Mouse (Mus musculus): ENCODE measurements around the gene Haspin.
"Not testable (repeated sequence)": the region's sequence is repeated elsewhere in the genome, so short reads cannot be mapped to it uniquely, and the experiment has no call there.

Gene Haspin

DNA sequence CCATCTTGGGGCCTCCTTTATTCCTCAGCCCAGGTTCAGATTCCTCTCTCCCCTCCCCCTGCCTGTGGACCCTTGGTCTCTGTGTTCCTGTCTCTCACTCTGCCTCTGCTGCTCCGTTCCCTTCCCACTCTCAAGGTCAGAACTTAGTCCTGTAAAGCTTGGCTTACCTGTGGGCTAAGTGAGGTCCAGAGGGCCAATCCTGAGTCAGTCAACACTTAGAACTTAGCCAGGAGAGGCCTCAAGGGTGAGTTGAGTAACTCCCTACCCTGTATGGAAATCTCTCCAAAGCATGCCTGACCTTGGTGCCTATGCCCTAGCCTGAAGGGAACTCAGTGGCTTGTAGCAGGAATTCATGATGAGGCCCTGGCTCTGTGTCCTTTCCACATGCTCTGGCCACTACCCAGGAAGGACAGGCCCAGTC is 6.2 kb upstream of the Haspin start:
- no peak for DNase-seq (ENCODE audit: low spot score)

DNA sequence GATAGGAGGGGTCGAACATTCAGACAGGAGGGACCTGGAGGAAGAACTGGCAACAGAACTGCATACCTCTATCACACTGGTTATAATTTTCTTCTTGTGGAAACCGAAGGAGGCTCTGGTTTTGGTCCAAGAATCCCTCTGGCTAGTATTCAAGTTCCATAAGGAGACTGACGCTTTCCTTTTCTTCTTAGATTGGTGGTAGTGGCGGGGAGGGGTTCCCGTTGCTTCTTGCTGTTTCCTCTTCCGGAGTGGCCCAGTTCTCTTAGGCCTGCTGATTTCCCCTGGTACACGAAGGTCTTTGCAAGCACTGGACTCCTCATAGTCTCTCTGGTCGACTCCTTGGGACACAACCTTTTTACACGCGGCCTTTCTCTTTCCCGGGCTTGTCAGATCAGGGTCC is 978 bp downstream of the Haspin start:
- DNase-seq (ENCODE audit: low spot score): no peak

DNA sequence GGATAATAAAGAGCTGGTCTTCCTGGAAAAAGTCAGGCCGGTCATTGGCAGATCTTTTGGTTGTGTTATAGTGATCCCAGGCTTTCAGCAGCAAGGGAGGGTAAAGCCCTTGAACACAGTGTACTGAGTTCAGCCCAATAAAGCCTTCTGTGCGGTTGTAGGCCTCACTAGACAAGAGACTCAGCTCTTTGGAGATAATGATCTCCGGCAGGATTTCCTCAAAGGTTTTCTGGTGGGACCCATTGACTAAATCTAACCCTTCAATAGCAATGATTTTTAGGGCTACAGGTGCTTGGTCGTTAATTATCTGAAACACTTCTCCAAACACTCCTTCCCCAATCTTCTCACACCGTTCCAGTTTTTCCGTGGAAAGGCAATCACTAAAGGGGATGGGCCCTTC is 1.5 kb downstream of the Haspin start:
- no peak for DNase-seq (ENCODE audit: low spot score)

DNA sequence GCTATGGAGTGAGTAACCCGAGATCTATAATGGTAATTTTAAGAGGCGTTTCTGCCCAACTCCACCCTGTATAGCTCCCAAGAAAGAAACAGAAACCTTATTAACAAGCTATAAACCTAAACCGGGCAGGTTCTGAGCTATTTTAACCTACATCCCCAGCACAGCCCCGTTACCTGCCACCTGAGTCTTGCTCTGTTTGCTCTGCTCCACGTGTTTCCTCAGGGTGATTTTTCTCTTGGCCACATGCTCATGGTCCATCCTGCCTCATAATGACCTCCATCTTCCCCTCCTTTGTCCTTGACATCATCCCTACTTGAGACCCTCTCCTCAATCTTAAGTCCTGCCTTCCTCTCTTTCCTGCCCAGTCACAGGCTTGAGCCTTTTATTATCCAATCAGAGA is 3.9 kb downstream of the Haspin start:
- DNase-seq (ENCODE audit: low spot score): no peak

DNA sequence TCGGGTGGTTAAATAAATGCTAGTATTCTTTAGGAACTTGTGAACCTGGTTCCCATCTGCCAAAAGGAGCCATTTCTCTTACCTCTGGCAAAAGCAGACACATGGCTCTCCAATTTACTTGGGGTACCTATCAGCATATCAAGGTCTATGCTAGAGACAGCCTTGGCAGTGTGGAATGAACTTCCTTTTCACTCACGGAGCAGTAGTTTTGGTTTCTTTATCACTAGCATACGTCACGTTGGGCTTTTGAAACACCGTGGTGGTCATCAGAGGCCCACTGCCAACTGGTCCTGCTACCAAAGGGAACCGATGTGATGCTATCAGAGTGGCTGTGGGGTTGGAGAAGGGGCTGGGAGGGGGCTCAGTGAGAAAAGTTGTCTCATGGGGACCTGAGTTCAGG is 5.1 kb downstream of the Haspin start:
- no peak for DNase-seq (ENCODE audit: low spot score)

DNA sequence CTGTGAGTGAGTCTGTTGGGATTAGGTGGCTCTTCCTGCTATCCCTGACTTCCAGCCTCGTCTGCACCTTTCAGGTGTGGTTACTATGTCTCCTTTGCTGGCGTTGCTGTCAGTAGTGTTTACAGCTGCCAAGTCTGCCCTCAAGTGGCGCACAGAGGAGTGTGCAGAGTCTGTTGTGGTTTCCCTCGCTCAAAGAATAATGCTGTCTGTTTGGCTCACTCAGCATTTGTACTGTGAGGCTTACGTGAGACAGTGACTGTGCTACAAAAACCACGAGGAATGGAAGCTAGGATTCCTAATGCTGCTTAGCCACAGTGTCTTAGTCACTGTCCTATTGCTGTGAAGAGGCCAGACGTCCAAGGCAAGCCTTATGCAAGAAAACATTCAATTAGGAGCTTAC is 7.1 kb downstream of the Haspin start:
- no peak for DNase-seq (ENCODE audit: low spot score)

DNA sequence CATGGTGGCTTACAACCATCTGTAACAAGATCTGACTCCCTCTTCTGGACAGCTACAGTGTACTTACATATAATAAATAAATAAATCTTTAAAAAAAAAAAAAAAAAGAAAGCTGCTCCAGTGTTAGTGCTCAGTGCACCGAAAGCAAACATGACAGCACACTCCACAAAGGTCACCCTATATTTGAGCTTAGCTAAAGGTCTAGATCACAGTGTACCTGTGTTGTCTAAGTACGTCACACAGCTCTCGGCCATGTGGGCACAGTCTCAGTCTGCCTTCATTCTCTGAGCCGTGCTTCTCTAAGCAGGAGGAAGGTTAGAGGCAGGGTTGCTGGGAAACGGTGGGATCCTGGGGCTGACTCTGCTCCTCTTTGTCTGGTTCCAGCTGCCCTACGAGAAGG is 11.6 kb downstream of the Haspin start:
- DNase-seq (ENCODE audit: low spot score): no peak

DNA sequence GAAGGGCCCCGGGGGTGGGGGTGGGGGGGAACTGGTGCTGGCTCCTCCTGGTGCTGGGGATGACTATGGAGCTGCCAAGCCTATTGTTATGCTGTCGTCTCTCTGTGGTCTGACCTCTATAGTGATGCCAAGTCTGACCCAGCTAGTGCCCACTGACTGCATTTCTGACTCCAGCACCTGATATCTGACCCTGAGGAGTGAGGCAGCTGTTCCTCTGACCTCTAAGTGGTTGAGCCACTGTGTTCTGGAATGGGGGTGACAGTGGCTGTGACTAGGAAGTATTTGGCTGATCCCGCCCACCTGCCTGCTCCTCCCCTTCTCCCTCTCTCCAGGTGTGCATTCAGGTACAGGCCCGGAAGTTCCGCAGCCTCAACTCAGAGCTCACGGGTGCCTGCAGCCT is 26.7 kb downstream of the Haspin start:
- no peak for DNase-seq (ENCODE audit: low spot score)

DNA sequence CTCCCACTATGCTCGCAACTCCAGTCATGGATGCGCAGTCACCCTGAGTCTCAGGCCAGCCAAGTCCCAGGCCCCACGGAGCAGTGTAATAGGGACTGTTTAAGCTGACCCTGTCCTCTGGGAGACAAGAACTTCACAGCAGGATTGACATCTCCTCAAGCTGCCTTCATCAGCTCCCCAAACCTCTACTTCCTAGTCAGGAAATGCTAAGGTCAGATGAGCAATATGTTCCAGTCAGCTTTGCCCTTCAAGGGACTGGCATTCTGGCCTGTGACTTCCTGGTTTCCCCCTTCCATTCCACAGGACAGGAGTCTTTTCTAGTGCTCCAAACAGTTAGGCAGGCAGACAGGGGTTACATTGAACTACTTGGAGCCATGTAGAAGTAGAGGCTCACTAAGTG is 28.2 kb downstream of the Haspin start:
- DNase-seq (ENCODE audit: low spot score): no peak

DNA sequence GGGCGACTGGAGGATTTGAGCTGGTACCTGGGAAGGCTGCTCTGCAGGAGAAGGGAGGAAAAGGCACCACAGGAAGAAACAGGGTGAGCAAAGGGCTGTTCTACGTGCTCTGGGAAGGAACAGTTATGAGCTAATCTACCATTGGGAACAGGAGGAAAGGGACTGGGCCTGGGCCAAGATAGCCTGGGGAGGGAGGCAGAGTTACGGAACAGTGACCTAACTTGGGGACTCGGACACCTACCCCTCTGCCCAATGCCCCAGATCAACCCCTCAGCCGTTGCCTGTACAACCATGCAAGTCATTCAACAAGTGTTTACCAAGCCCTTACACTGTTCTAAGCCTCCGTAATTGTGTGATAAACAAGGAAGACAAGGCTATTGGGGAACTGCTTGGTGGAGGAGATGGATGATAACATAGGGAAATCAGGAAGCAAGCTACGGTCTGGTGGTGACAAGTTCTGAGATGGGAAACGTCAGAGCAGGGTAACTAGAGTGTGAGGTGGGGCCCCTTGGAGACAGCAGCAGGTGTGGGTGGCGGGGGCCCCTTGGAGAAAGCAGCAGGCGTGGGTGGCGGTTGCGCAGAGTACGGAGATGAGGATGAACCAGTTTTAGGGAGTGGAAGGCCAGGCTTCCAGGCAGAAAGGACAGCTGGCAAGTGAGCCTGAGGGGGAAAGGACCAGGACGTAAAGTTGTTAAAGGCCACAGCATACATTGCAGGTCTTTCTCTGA is 29.0 kb downstream of the Haspin start:
- no peak for DNase-seq (ENCODE audit: low spot score)

DNA sequence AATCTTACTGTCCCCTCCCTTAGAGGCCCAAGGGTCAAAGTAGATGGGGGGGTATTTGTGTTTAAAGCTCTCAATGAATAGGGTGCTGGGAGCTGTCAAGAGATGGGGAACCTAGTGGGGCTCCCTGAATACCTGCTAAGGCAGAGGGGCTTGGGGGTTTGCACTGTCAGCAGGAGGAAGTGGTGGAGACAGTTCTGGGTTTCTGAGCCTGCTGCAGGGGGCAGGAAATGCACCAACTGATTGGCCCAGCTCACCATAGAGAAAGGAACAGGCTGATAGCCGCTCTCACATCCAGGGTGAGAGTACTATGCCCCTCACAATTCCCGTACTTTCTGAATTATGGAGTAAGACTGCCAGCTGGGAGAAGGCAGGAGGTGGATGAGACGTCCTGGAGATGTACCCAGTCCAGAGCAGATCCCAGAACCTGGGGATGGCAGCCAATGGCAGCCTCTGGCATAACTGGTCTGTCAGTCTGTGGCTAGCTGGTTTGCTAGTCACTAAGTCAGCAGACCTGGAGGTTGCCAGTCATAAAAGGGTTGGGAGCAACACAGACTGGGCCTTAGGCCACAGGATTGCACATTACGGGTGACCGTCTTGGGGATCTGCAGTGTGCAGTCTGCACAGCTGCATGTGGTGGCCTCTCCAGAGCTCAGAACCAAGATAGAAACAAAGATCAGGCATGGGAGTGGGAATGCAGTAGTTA is 29.7 kb downstream of the Haspin start:
- DNase-seq (ENCODE audit: low spot score): no peak

DNA sequence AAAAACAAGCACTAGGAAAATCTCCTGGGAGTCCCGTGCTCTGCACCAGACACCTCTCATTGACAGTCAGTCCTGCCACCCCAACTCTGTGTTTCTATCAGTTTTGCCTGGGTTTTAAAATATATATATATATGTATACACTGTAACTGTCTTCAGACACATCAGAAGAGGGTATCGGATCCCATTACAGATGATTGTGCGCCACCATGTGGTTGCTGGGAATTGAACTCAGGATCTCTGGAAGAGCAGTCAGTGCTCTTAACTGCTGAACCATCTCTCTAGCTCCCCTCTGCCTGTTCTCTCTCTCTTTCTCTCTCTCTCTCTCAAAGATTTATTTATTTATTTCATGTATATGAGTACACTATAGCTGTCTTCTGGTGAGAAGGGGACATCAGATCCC is 30.7 kb downstream of the Haspin start:
- not testable (repeated sequence) for DNase-seq (ENCODE audit: low spot score)

DNA sequence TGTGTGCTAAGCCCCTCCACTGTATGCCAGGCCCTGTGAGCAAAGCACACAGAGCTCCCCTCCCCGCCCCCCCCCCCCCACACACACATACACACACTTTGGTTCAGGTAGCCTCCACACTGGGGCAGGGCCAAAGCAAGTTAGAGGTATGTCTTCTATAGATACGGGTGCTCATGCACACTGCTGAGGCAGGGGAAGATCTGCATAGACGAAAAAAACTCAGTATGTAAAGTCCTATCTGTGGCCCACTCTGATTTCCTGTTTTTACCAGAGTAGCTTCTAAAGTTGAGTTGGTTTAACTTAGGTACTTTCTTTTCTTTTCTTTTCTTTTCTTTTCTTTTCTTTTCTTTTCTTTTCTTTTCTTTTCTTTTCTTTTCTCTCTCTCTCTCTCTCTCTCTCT is 32.8 kb downstream of the Haspin start:
- no peak for DNase-seq (ENCODE audit: low spot score)

DNA sequence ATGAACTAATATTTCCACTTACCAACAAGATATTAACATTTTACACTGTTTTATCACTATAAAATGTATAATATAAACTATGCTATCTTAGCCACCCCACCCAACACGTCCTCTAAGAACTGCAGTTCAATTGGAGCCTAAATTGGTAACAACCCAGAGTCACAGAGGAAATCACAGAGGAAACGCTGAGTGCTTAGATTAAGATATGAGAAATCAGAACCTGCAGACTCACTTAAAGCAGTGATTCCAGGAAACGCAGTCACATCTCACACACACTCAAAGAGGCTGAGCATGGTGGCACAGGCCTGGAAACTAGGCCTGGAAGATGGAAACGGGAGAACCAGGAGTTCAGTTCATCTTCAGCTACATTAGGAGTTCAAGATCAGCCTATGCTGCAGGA is 36.8 kb downstream of the Haspin start:
- DNase-seq (ENCODE audit: low spot score): no peak

DNA sequence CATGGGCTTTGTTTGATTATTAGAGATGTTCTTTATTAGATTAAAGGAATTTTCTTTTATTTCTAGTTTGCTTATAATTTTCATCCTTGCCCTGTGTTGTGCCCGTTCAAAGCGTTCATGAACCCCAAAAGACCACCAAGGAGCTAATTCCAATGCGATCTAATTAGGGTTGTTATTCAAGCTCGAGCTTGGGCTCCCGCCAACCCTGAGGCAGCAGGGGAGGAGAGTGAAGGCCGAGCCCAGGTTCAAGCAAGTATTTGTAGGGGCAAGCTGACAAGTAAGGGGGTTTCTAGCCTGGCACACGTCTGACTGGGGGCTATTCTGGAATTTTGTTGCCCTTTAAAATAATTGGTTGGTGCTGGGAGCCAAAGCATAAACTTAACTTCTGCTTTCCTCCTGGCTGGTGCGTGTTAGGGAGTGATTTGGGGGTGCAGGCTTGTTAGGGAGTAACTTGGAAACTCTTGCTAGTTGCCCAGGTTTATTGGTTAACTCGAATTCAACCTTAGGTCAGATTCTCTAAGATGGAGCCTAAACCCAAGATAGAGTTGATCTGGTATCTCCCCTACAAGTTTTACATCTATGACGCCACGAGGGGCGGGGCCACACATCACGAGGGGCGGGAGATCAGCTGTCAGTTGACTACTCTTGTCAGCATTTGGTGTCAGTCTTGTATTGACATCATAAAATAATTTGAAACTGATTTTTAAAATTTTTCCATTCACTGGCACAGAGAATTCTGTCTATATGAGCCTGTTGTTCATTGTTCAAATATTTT is 37.9 kb downstream of the Haspin start:
- DNase-seq (ENCODE audit: low spot score): no peak

DNA sequence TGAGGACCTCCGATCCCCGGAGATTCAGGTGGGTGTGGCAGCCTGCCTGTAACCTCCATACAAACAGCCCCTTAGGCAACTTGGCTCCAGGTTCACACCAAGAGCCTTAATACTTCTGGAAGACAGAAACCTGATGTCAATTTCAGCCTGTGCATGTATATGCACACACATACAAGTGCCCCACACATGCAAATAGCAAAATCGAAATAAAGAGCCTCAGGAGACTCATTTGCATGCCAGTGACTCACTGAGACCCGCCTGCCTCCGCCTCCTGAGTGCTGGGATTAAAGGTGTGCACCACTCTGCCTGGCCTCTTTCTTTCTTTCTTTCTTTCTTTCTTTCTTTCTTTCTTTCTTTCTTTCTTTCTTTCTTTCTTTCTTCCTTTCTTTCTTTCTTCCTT is 39.2 kb downstream of the Haspin start:
- DNase-seq (ENCODE audit: low spot score): no peak

DNA sequence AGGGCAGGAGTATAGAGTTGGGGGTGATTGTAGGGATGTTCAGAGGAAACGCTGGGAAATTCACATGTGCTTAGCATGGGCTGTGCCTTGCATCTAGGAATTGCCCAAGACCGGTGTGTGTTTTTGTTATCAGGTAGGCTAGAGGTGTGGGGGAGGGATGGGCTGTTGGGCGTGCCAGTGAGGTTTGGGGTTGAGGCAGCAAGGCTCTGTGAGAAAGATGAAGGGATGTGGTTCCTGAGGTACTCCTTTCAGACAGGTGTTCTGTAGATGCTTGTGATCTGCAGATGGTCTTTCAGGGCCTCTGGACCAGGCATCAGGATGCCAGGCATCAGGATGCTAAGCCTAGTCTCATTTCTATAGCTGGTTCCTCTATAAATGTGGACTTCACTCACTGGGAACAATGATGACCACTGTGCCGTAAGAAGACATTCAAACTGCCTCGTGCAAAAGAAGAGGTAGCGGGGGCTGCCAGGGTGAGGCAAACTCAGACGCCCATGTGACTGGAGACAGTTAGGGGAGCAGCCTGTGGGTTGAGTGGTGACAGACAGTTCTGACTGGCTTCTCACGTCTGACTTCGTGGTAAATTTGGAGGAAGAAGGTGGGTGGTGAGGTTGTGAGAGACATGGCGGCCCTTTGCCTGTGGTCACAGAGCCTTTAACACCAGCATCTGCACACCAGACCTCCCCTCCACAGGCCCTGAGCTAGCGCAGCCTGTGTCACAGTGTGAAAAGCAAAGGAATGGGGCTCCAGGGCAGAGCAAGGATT is 43.7 kb downstream of the Haspin start:
- DNase-seq (ENCODE audit: low spot score): no peak

DNA sequence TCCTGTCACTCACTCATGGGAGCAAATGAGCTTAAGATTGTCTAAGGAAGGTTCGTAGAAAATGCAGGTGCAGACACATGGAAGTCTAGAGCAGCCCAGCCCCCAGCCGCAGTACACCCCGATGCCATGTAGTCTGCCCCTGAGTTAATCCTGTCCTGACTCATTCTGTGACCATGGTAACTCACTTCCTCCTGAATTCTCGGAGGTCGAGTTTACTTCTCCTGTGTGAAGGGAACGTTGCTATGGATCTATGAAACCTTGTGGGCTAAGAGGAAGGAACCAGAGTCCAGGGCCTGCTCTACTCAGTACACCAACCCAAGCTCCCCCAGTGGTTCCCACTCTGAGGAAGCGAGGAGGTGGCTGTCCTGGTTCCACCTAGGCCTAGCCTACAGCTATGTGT is 45.2 kb downstream of the Haspin start:
- no peak for DNase-seq (ENCODE audit: low spot score)

DNA sequence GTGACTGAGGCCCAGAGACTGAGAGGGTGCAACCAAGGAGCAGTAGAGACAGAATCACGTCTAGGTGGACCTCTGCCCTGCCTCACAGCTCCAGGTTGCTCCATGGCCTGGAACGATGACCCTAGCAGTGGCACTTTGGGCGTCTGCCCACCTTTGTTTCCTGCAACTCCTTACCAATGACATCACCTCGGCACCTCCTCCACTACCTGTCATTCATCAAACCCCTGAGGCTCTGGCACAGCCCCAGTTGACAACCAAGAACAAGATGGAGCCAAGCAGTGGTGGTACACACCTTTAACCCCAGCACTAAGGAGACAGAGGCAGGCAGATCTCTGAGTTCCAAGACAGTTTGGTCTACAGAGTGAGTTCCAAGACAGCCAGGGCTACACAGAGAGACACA is 46.0 kb downstream of the Haspin start:
- no peak for DNase-seq (ENCODE audit: low spot score)

DNA sequence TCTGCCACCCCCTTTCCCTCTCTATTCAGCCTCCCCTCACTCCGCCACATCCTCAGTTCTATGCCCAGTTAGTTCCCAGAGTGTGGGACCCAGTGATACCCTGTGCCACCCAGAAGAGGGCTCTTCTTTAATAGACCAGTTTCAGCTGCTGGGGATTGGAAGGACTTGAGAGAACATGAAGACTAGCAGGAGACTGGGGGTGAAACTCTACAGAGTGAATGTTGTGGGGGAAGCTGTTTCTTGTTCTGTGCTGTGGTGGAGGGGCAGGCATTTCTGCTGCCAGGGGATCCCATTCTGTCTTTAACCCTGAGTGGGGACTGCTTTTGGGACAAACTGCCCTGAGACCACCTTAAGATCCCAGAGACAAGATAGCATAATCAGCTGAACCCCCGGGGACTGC is 47.3 kb downstream of the Haspin start:
- no peak for DNase-seq (ENCODE audit: low spot score)

DNA sequence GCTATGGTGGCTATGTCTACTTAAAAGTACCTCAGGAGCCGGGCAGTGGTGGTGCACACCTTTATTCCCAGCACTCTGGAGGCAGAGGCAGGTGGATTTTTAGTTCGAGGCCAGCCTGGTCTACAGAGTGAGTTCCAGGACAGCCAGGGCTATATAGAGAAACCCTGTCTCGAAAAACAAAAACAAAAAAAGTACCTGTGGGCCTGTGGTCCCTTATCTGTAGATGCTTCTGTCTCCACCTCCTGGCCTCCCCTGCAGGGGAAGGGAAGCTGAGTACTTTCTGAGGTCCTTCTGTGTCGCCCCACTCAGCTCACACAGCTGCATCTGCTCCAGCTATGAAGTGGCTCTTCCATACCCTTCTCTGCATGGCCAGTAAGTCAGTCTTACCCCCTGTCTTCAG is 47.8 kb downstream of the Haspin start, which contains the start of gene Itgae:
Itgae (plus strand) TSS at position 301 of the 400 bp plus-strand sequence.
- DNase-seq (ENCODE audit: low spot score): no peak
